Mouse (Mus musculus) Muller cell, postnatal 12 days (primary cell): ENCODE data around the gene Adipor2.

Source experiments
- DNase-seq: peaks from one replicate; pipeline ENCODE4 v3.0.0-alpha.2; 2015; ENCODE audit errors: inconsistent ontology term

Adipor2 gene

DNA sequence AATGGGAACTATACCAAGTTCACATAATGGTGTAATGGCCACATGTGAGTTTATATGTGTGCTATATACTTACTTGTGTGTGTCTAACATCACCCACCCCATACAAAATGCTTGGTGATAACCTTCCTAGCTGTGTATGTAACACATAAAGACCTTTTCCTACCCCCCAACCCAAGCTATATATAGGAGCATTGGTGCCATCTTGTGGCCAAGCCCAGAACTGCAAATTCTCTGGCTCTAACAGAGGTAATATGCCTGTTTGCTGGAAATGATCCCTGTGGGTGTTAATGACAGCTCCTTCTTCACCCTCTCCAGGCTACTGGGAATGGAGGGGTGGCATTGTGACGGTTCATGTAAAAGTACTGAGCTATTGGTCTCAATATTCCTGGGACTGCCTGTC, 69.3 kb downstream of the Adipor2 start:
- DNase-seq, result peak; percentile 57

DNA sequence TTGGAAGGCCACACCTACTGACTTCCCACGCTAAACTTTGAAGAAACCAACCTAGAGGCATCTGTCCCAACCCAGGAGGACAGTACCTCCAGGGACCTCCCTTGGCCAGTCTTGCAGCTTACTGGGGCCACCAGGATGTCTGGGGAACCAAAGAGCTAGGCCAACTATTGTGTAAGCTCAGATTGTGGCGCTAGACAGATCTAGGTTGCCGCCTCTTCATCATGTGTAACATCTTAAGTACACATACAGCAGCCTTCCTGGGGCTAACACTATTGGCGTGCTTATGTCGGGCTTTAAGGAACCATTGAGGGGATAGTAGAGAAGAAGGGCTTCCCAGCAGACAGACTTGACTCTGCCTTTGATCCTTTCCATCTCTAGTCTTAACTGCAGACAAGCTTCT, 69.7 kb downstream of the Adipor2 start:
- DNase-seq, result no peak

DNA sequence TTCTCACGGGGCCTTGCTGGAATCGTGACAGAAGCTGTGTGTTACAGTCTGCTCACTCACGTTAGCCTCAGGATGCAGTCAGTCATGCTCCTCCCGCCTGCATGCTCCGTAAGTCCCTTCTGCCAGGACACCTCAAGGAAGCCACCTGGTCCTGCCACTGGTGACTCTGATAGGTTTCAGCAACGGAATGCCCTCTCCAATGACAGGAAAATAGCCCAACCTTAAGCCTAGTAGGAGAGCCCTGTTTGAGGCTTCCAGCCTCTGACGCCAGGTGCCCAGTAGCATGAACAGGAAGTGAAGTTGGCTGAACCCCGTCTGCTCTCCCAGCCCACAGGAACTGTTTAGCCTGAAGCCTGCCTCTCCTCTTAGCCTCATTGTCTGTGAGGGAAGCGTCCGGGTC, 71.2 kb downstream of the Adipor2 start:
- DNase-seq, result no peak

DNA sequence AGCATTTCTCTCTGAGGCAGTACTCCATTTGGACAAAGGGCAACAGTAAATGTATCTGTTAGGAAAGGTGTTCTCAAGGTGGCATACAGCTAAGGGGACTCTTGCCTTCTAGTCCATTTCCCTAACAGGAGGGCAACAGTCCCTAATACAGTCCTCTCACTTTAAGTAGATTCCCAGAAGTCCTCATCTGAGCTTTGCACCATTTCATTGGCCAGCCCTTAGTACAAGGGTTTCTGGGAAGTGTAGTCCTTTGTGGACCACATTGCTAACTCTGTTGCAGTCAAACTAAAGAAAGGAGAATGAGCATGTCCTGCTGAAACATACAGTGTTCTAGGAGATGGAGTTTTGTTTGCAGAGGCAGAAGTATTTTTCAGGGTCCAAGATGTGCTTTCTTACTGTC, 76.1 kb downstream of the Adipor2 start:
- no peak for DNase-seq

DNA sequence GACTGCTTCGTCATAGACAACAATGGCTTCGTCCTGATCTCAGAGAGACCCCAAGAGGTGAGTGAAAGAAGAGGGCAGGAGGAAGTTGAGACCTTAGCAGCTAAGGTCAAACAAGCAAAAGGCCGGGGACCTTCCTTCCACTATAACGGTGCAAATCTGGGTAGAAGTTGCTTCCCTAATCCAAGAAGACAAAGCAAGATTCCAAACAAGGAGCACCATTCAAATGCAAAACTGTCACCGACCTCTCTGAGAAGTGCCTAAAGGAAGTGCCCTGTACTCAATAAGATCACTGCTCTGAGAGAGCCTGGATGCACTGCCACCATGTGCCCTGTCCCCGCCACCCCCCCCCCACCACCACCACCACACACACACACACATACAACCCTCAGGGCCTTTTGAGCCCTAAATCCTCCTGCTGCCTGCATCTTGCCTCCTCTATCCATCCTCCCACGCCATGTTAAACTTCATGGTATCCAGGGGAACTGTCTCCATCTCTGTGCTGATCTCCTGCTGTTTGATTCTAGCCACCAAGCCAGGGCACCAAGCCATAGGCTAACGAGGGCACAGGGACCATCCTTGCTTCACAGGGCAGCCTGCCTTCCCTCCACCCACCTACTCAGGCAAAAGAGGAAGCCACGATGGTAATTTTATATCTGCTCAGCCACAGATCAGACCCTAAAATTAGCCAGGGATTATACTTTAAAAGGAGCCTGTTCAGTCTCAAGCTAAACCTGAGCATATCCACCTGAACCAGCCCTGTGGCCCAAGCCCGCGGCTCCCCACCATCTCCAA, 79.2 kb downstream of the Adipor2 start:
- DNase-seq, result no peak

DNA sequence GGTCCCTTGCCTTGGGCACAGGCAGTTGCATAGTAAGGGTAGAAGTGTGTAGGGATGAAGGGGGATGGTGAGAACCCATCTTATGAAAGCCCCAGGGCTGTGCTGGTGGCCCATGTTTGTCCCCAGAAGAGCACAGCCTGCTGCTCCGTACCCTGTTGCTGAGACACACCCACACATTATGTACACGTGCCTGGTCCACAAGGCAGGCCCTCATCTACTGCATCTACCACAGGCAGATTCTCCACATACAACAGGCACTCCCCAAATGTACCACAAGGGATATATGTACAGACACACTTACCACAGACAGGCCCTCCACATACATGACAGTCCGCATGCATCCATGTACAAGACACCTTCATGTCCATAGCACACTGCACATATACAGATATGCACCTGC, 80.2 kb downstream of the Adipor2 start:
- DNase-seq, result no peak

DNA sequence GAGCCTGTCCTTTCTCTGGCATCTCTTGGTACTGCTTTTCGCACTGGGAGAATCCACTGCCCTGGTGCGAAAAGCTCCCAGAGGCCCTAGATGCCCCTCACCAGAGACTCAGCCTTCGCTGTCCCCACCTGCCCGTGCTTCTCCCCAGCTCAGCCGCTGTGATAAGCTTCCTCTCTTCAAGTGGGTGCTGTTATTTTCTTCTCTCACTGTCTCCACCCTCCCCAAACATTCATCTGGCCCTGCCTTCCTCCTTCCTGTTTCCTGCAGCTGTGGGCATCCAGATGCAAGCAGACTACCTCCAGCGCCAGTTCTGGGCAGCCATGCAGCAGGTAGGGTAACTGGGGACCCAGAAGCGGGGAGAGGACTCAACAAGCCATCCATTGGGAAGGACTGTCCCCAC, 81.4 kb downstream of the Adipor2 start:
- no peak for DNase-seq

DNA sequence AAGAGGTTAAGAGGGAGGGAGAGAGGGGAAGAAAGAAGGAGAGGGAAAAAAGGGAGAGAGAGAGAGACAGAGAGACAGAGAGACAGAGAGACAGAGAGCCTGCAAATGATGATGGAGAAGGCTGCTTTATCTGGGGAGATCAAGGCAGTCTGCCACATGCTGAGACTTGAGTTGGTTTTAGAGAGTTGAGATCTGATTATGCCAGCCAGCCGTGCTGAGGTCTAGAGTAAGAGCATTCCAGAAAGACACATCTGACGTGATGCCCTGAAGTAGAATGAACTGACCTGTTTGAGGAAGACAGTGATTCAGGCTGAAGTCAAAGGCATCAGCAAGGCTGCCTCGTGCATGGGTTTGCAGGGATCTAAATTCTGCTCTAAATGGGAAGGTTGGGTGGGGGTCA, 83.7 kb downstream of the Adipor2 start:
- no peak for DNase-seq

DNA sequence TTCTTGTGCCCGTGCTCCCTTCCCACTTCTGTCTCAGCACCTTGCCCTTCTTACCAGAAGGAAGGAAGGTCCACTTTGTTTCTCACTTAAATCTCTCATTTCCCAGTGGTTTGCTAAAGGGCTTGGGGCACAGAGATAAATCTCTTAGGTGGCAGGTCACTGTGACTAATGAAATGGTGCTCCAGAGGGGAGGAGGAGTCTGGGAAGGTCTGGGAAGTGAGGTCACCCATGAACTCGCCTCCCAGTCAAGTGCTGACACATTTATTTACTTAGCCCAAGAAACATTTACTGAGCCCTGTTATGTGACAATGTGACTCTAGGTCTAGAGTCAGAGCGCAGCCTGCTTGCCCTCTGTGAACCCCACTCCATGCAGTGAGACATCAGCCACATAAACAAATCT, 84.3 kb downstream of the Adipor2 start:
- DNase-seq, result peak; percentile 43

DNA sequence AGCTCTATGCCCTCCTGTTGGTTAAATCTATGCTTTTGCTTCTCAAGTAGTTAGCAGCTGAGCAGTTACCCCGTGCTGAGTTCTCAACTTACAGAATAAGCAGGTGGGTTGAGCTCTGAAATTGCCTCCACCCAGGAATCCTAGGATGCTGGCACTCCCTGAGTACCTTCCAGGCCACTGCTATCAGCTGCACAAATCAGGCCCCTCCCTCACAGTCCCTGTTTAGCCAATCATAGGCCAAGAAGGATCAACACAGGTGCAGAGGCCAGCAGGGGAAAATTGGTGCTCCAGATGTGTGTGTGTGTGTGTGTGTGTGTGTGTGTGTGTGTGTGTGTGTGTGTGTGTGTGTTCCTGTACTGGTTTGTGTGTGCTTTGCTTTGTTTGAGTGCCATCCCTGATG, 85.4 kb downstream of the Adipor2 start:
- DNase-seq, result no peak

DNA sequence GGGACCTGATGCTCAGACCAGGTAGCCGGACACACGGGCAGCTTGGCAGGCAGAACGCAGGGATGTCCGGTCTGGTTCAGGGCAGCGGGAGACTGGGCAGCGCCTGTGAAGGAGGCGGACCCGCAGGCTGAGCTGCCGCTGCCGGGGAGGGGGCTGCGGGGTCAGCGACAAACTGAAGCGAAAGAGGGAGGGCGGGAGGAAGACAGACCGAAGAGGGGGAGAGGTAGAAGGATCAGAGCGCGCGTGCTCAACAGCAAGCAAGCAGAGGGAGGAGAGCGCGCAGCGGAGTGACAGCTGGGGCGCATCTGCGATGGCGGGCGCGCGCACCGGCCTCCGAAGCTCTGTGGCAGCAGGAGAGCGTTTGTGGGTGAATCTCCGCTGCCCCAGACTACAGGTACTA, 87.0 kb downstream of the Adipor2 start, which contains the start of gene Lrtm2:
Gene Lrtm2 (minus strand): TSS at position 261 of the 400 bp plus-strand sequence.
- peak; percentile 27 for DNase-seq

DNA sequence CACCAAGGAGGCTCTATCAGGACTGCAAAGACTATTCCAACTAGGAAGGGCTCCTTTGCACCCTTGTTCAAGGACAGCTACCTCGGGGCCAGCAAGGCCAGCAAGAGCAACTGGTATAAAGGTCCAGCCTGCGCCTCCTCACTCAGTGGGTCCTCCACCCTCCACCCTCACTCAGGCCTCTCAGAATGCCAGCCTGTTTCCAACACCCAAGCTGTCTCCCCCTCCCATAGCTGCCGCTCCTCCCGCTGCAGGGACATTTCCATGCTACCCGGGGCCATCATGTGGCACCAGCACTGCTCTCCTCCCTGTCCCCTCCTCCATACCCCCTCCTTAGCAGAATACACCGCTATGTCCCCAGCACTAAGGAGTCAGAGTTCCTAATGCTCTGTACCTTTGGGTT, 87.6 kb downstream of the Adipor2 start:
- no peak for DNase-seq

DNA sequence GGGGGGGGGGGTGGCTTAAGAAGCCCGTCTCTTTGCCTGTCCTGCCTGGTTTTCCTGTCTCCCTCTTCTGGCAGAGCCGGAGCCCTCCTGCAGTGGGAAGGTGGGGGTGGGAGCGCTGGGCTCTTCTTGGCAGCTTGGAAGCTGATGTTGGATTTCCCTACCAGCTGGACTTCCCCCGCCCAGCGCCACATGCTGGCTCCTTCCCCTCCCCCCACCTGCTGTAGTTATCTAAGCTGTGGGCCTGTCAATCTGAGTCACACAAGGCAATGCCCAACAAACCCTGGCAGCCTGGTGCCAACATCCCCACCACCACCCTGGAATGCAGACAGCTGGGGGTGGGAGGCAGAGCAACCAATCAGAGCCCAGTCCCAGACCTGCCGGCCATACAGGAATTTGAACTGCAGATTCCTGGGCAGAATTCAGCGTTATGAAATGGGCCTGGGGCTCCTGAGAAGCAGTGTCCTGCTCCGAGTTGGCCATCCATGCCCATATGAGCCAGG, 88.2 kb downstream of the Adipor2 start:
- peak; percentile 97 for DNase-seq

DNA sequence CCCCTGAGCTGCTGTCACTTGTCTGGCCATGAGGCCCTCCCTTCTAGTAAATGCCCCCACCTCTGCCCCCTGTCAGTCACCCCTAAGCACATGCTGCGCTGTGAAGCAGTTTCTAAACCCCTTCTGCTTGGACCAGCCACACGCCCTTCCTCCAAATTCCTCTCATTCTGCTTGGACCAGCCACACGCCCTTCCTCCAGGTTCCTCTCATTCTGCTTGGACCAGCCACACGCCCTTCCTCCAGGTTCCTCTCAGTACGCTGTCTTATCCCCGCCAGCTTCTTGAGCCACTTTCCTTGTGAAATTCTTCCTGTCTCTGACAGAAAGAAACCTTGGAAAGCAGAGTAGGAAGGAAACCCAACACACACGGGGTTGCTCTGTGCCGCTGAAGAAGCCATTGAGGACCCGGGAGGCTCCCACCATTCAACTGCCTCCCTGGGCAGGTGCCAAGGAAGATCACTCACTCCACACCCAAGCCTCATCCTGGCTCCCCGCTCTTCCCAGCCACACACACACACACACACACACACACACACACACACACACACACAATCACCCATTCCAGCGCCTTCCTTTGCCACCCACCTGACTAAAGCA, 88.9 kb downstream of the Adipor2 start:
- peak; percentile 29 for DNase-seq

DNA sequence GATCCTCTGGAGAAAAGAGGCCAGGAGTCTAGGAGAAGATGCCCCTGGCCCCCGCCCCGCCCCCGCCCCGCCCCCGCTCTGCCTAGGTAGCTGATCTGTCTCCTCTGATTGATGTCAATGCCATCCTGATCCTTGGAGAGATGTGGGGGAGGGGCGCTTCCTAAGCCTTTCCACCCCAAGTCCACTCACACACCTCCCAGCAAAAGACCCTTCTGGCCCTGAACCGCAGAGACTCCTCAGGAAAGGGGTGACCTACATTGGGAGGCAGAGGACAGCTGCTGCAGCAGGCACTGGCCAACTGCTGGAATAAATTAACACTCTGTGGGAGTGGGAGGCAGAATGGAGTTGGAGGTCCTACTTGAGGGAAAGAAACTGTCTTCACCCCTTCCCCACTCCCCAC, 91.0 kb downstream of the Adipor2 start:
- no peak for DNase-seq

DNA sequence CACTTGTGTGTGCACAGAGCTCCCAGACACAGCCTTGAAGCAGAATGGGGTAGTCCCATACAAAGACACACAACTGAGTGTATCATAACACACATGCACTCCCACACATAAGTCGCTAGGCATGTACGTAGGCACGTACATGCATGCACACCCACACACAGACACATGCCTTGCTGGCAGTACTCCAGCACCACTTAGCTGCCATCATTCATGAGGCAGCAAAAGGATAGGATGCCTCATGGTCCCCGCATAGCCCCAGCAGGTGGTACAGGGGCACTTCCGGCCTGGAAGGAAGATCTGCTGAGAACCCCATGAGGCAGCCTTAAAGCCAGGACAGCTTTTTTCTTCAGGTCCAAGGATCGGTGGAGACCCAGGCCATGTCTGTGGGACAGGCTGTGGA, 91.5 kb downstream of the Adipor2 start:
- no peak for DNase-seq

DNA sequence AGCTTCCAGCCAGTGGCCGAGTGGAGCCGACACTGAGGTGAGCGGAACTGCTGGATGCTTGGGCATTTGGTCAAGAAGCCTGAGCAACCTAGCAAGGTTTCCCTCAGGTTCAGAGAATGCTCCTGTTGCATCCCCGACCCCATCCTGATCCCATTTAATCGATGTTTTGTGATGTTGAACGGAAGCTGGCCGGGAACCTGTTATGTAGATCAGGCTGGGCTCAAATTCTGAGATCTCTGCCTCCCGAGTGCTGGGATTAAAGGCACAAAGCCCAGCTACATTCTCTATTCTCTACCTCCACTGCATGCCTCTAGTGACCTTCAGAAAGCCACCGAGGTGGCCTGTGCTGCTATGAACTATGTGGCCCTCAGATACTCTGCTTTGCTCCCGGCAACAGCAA, 92.7 kb downstream of the Adipor2 start:
- DNase-seq, result no peak

DNA sequence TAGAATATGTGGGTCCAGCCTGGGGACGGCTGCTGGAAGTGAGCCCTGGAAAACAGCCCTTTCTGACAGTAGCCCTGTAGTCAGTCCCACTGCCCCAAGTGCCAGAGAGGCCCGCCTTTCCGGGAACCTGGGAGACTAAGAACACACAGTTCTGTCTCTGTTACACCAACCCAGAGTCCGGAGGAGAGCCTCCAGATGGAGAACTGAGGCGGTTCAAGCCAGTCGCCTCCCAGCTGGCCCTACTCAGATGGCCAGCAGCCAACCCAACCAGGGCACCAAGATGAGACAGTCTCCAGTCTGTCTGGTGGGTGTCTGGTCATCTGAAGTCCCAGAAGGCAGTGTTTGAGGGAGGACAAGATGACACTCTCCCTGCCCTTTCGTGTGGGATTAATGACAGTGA, 95.8 kb downstream of the Adipor2 start:
- no peak for DNase-seq

DNA sequence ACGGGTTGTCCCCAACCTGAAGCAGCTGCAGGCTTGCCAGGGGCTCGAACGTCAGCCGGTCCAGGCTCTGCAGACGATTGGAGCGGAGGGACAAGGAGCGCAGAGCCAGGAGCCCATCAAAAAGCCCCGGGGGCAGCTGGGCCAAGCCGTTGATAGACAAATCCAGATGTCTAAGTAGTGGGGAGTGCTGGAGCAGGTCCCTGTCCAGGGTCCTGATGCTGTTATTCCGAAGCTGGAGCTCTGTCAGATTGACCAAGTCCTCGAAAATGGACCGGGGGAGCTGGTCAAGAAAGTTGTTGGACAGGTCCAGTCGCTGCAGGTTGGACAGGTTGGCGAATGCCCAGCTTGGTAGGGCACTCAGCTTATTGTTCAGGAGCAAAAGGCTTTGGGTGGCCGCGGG, 97.0 kb downstream of the Adipor2 start:
- peak; percentile 33 for DNase-seq

DNA sequence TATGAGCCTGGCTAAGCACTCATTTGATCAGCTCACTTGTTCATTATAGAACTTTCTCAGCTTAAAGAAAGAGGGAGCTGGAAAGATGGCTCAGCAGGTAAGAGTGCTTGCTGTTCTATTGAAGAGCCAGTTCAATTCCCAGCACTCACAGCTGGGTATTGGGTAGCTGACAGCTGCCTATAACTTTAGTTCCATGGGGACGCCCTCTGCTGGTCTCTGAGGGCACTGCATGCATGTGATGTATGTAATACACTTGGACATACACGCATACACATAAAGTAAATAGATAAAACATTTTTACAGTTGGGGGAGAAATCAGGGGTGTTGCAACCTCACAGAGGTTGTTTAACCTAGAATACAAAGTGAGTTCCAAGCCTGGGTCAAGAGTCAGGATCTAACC, 98.1 kb downstream of the Adipor2 start:
- no peak for DNase-seq

DNA sequence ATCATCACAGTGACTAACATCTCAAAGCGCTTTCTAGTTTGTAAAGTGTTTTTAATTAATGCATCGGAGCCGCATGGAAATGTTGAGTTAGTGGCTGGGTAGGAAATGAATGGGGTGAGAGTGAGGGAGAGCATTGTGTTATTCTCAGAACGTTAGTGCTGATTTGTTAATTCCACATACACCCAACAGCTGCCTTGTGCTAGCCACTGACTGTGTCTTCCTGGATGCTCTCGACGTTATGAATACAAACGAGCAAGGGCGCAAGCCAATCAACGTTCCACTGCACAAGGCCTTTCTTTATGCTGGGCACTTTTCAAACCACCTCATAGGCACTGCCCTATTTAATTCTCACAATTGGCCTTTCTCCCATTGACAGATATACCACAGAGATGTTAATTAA, 98.8 kb downstream of the Adipor2 start:
- peak; percentile 78 for DNase-seq

DNA sequence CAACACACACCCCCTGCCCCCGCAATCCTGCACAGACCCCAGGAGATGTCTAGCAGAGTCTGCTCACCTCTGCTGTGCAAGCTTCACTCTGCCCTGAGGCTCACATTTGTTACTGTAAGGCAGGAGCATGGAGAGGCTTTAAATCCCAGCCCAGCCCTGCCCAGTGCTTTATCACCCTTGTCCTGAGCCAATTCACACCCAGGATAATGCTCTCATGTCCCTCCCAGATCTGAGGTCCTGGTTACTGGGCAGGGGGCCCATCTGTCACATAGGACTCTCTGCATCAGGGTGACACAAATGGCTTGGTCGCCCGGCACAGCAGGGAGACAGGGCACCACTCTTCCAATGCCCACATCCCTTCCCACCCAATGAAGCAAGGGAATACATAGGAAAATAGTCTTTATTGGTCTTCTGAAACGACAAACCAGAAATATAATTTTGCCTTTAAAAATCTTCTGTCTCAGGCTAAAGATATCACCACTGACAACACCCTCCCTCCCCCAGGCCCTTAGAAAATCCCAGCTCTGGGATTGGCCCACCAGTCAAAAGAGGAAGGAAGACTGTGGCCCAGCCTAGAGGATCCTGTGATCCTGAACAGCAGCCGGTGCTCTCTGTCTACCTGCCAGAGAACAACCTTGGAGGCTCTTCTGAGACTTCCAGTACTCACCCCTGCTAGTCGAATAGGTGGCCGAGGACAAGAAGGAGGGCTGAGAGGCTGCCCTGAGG, 102.6 kb downstream of the Adipor2 start:
- DNase-seq, result no peak
